Mouse (Mus musculus) liver, embryonic 12.5 days (tissue): ENCODE data around the gene Habp2. TPM values are rescaled to one million over a fixed set of nuclear protein-coding genes. Genes with fewer than 3 reads are reported as not detected.

Experiments
- ATAC-seq: fragments of 200-750 bp; cut with Nextera tagmentation; 2 replicates; pipeline ENCODE4 v1.8.0; 2017; ENCODE audit warnings: moderate number of reproducible peaks, mild to moderate bottlenecking, moderate library complexity
- H3K27ac ChIP-seq: fragments of 300-500 bp; sonication (generic); 2 replicates; pipeline ENCODE4 v1.5.1; 2016; ENCODE audit warnings: mild to moderate bottlenecking
- H3K27me3 ChIP-seq: fragments of 300-500 bp; sonication (generic); replicated peaks from 2 replicates; pipeline ENCODE4 v1.6.1; 2016; ENCODE audit warnings: mild to moderate bottlenecking, moderate library complexity
- H3K36me3 ChIP-seq: fragments of 300-500 bp; sonication (generic); 2 replicates; pipeline ENCODE4 v1.6.1; 2016; ENCODE audit warnings: mild to moderate bottlenecking, moderate library complexity
- H3K4me1 ChIP-seq: fragments of 300-500 bp; sonication (generic); 2 replicates; pipeline ENCODE4 v1.6.1; 2016
- H3K4me2 ChIP-seq: fragments of 300-500 bp; sonication (generic); 2 replicates; pipeline ENCODE4 v1.6.1; 2016; ENCODE audit warnings: mild to moderate bottlenecking, moderate library complexity
- H3K4me3 ChIP-seq: fragments of 300-500 bp; sonication (generic); 2 replicates; pipeline ENCODE4 v1.5.1; 2016; ENCODE audit warnings: mild to moderate bottlenecking, moderate library complexity
- H3K9ac ChIP-seq: fragments of 300-500 bp; sonication (generic); 2 replicates; pipeline ENCODE4 v1.6.1; 2016; ENCODE audit warnings: mild to moderate bottlenecking, moderate library complexity
- H3K9me3 ChIP-seq: fragments of 300-500 bp; sonication (generic); replicated peaks from 2 replicates; pipeline ENCODE4 v1.6.1; 2016; ENCODE audit warnings: mild to moderate bottlenecking, moderate library complexity
- WGBS: fragments of 180-500 bp; shearing (Covaris S2); methylation state at CpG from one replicate; pipeline ENCODE4 v1.1.7; 2016; ENCODE audit not compliant: insufficient replicate concordance; 5-methylcytosine and 5-hydroxymethylcytosine counted together
- polyA plus RNA-seq: library from polyadenylated mRNA; unstranded; fragments of >200 nt; fragmentation: Nextera tagmentation; extraction: Ambion mirVana; gene quantifications from 2 replicates; pipeline ENCODE4 v1.2.1, GENCODE M21; 2016

Gene Habp2
- polyA plus RNA-seq, 1 experiment from 2014 or later, result 42.9 TPM

DNA sequence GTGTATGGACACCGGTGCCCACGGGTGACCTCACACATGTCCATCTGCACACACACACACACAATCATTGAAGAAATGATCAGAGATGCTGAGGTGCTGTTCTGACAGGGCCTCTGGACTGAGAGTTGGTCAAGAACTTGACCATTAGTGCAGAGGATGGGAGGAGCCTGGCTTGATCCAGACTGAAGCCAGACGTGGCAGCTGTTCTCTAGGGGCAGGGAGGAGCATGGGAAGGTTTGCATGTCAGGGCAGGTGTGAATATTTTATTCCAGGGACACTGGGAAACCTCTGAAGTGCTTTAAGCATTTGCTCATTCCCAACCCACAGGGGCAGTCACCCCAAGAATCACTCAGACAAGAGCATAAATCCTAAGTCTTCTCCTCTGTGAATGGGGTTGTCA is 10.3 kb downstream of the Habp2 start:
- Histone ChIP-seq H3K4me3 (no peak overlapping the region), H3K9me3 (no peaks in the 10 kb centered on the region), H3K27me3 (0 out of 2 replicates have a peak, but pooled peaks cover 4% of the 10 kb centered on the region), H3K9ac (no peak overlapping the region), H3K4me1 (no peaks in the 10 kb centered on the region), H3K27ac (no peak overlapping the region), H3K36me3 (no peaks in the 10 kb centered on the region), H3K4me2 (no peak overlapping the region)
- ATAC-seq, result no peak
- 57% methylated on average over 3 of the region's 3 CpGs for WGBS

DNA sequence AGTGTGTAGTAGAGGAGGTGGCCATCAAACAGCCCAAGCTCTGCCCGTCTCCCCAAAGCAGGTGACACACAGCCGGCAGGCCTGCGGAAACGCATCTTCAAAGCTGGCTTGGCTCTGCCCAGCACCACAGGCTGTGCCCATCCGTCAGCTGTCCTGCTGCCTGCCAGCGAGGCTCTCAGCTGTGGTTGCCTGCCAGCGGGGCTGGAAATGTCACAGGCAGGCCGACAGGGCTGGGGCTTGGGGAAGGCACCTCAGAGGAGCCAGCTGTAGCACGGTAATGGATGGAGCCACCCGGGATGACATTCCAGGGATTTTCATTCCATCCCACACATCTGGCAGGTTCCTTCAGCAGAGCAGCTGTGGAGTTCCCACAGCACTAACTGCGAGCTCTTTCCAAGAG is 13.9 kb downstream of the Habp2 start:
- no peaks in the 10 kb centered on the region for H3K9me3 ChIP-seq
- no peak overlapping the region for H3K4me2 ChIP-seq
- H3K4me1 ChIP-seq, result no peaks in the 10 kb centered on the region
- H3K4me3 ChIP-seq, result no peak overlapping the region
- 56% methylated on average over 11 of the region's 11 CpGs for WGBS
- no peak overlapping the region for H3K27ac ChIP-seq
- 0 out of 2 replicates have a peak, but pooled peaks cover 4% of the 10 kb centered on the region for H3K27me3 ChIP-seq
- H3K9ac ChIP-seq, result no peak overlapping the region
- no peaks in the 10 kb centered on the region for H3K36me3 ChIP-seq
- no peak for ATAC-seq

DNA sequence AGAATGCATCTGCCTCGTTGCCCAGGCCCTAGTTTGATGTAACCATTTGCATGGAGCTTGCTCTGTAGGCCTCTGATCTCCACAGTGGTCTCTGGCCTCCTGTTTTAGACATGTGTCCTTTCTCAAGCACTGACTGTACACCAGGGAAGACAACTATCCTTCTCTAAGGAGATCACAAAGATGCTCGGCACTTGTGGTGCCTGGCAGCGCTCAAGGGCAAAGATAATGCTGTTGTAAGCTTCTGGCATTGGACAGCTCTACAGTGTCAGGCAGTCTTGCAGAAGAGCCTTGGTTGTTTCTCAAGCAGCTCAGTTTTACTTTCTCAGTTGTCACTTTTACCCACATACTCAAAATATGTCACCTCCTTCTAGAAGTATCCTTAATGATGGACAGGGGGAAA is 29.6 kb downstream of the Habp2 start:
- H3K27ac ChIP-seq, result no peak overlapping the region
- H3K9ac ChIP-seq, result no peak overlapping the region
- H3K4me3 ChIP-seq, result no peak overlapping the region
- H3K9me3 ChIP-seq, result no peaks in the 10 kb centered on the region
- no peaks in the 10 kb centered on the region for H3K36me3 ChIP-seq
- peaks cover 20% of the 10 kb centered on the region for H3K4me1 ChIP-seq
- H3K27me3 ChIP-seq, result no peaks in the 10 kb centered on the region
- ATAC-seq, result no peak
- WGBS, result 67% methylated on average over 3 of the region's 3 CpGs
- no peak overlapping the region for H3K4me2 ChIP-seq

DNA sequence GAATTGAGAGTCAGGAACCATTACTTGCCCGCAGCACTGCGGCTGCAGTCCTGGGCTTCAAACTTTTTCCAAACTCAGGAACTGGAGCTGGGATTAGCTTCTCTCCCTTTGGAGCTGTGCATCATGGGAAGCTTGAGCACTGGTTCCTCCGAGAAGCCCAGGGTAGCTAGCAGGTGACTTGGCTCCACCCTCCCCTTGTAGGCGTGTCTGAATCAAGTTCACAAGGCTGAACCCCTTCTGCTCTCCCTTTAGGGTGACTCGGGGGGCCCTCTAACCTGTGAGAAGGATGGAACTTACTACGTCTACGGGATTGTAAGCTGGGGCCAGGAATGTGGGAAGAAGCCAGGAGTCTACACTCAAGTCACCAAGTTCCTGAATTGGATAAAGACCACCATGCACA is 32.3 kb downstream of the Habp2 start:
- Histone ChIP-seq H3K4me1 (peaks cover 20% of the 10 kb centered on the region), H3K27ac (no peak overlapping the region), H3K27me3 (no peaks in the 10 kb centered on the region), H3K9ac (no peak overlapping the region), H3K4me3 (no peak overlapping the region), H3K36me3 (no peaks in the 10 kb centered on the region), H3K9me3 (no peaks in the 10 kb centered on the region), H3K4me2 (peak overlapping the region; percentile 32)
- 66% methylated on average over 7 of the region's 7 CpGs for WGBS
- ATAC-seq, result peak; percentile 68; the same call in 1 of the 2 replicates

DNA sequence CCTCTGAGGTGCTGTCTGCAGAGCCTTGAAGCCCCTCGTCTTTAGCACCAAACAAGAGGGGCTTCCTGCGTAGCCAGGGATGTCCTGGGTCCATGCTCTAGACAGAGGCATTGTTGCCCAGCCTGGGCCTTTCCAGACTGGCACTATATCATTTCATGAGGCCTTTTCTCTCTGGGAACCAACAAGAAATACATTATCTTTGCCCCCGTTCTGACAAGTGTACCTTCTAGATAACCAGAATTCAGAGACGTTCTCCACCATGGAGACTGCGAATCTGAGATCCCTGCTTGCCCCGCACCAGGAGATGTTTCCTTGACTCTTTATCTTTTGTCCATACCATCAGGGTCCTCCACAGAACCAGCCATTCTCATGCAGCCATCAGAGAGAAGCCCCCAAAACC is 32.7 kb downstream of the Habp2 start:
- H3K27me3 ChIP-seq, result no peaks in the 10 kb centered on the region
- no peak overlapping the region for H3K4me3 ChIP-seq
- H3K36me3 ChIP-seq, result no peaks in the 10 kb centered on the region
- peak; percentile 74; the same call in 1 of the 2 replicates for ATAC-seq
- H3K9ac ChIP-seq, result no peak overlapping the region
- H3K4me1 ChIP-seq, result peaks cover 20% of the 10 kb centered on the region
- H3K27ac ChIP-seq, result no peak overlapping the region
- H3K9me3 ChIP-seq, result no peaks in the 10 kb centered on the region
- peak overlapping the region; percentile 32 for H3K4me2 ChIP-seq
- WGBS, result 44% methylated on average over 6 of the region's 6 CpGs

DNA sequence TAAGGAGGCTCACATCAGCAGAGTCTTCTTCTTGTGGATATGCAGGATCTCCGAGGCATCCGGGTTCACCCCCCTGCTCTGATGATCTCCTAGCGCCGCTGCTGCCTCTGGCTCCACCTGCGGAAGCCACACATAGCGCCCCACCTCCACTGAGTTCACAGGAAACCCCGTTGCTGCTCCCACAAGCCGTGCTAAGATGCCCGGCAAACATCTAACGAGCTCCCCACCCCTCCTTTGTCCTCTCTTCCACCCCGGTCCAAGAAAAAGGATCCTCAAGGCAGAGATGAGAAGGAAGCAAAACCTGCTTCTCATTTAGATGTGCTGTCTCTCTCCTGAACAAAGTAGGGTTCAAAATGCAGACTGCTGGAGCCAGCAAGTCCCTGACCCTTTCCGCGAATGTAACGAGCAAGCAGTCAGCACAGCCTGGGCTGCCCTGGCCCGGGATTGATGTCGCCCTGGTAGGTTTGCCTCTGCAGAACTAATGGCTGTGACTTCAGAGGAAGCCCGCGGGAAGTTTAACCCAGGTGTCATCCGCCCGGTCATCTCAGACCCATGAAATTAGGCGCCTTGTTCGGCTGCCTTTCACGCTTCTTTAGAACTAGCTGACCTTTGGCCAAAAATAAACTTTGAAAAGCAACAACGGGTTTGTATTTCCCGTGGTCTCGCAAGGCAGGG is 33.4 kb downstream of the Habp2 start:
- Histone ChIP-seq H3K4me1 (peaks cover 20% of the 10 kb centered on the region), H3K27me3 (no peaks in the 10 kb centered on the region), H3K4me2 (peak overlapping the region; percentile 32), H3K4me3 (no peak overlapping the region), H3K9ac (no peak overlapping the region), H3K36me3 (no peaks in the 10 kb centered on the region), H3K27ac (no peak overlapping the region), H3K9me3 (no peaks in the 10 kb centered on the region)
- ATAC-seq, result no peak
- 39% methylated on average over 26 of the region's 26 CpGs for WGBS

DNA sequence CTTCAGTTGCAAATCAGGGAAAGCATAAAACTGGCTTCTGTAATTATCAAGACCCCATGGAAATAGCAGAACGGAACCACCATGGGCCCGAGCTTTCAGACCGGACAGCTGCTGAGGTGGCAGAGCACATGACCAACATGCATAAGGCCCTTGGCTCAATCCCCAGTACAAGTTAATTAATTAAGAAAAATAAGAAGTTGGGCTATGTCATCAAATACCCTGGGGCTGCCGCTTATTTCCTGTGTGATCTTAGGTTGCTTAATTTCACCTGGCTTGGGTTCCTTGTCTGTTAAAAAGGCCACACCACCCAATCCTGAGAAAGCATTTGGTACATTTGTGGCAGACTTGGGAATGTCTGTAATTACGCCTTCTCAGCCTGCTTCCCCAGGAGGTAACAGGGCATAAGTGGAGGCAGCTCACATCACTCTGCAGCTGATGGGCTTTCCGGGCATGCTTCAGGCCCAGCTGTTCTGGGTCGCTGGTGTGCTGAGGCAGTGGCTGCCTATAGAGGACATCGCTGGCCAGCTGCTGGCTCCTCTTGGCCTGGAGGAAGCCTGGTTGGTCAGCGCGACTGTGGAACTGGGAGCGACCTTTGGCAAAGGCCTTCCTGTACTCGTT is 34.5 kb downstream of the Habp2 start:
- Histone ChIP-seq H3K27me3 (no peaks in the 10 kb centered on the region), H3K27ac (no peak overlapping the region), H3K9ac (no peak overlapping the region), H3K4me3 (no peak overlapping the region), H3K36me3 (no peaks in the 10 kb centered on the region), H3K9me3 (no peaks in the 10 kb centered on the region), H3K4me2 (no peak overlapping the region), H3K4me1 (peaks cover 20% of the 10 kb centered on the region)
- WGBS, result 66% methylated on average over 12 of the region's 12 CpGs
- ATAC-seq, result no peak

DNA sequence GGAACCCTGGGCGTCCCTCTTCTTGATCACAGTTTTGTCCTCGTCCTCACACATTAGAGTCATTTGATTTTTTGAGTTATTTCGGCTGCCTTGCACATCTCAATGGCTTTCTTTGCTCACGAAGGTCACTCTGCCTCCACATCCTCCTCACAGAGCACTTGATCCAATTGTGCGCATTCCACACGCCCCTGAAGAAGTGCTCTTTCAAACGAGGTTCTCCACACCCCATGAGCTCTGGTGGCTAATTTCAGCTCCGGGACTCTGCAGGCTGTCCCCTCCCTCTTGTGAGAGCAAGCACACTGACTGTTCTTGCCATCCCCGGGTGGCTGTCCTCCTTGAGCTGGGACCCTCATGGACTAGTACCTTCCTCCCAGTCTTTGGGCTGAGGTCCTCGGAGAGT is 38.7 kb downstream of the Habp2 start:
- Histone ChIP-seq H3K4me3 (no peak overlapping the region), H3K4me1 (no peaks in the 10 kb centered on the region), H3K9ac (no peak overlapping the region), H3K27me3 (no peaks in the 10 kb centered on the region), H3K27ac (no peak overlapping the region), H3K4me2 (no peak overlapping the region), H3K9me3 (no peaks in the 10 kb centered on the region), H3K36me3 (no peaks in the 10 kb centered on the region)
- WGBS, result 64% methylated on average over 10 of the region's 10 CpGs
- ATAC-seq, result no peak

DNA sequence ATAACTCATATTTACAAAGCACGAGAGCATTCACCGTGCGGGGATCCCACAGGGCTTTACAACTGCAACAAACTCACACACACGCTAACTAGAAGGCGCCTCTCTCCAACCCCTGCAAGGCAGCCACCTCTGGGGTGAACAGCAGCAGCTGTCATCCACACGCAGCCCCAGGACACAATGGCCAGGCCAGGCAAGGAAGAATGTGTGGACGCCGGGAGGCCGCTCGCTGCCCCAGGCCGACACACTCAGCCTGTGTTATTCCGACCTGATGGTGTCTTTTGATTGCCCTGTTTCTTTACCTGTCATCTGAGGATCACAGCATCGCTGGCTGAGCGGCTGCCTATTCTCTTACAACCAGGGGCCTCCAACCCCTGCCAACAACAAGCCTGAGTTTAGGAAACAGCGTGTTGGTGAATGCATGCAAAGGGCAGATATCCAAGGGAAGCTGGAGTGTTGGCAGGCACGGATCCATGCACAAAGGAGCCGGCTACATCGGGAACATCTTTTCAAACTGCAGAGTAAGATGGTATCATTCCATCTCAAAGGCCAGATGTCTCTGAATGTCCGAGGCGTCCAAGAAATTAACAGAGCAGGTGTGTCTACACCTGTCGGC is 39.4 kb downstream of the Habp2 start:
- Histone ChIP-seq H3K27me3 (no peaks in the 10 kb centered on the region), H3K9me3 (no peaks in the 10 kb centered on the region), H3K36me3 (no peaks in the 10 kb centered on the region), H3K9ac (no peak overlapping the region), H3K4me2 (no peak overlapping the region), H3K4me1 (no peaks in the 10 kb centered on the region), H3K27ac (no peak overlapping the region), H3K4me3 (no peak overlapping the region)
- no peak for ATAC-seq
- WGBS, result 78% methylated on average over 21 of the region's 21 CpGs

DNA sequence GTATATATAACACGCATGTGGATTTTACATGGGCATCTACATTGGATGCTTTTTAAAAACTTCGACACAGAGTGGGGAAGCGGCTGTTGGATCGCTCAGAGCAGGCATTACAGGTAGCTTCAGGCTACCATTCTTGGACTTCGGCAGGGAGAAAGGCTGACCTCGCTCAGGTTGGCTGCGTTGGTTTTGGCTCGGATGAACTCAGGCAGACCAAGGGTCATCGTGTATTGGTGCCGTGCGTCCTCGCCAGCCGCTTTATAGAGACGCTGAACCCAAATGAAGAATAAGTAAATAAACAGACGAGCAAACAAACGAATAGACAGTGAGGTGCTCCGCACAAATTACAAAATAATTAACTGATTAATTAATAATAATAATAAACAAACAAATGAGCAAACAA is 49.4 kb downstream of the Habp2 start:
- ATAC-seq, result no peak
- 78% methylated on average over 17 of the region's 17 CpGs for WGBS
- Histone ChIP-seq H3K9me3 (no peaks in the 10 kb centered on the region), H3K9ac (no peak overlapping the region), H3K4me3 (no peak overlapping the region), H3K36me3 (no peaks in the 10 kb centered on the region), H3K4me2 (no peak overlapping the region), H3K4me1 (no peaks in the 10 kb centered on the region), H3K27me3 (peaks cover 3% of the 10 kb centered on the region; the same call in 1 of the 2 replicates), H3K27ac (no peak overlapping the region)

DNA sequence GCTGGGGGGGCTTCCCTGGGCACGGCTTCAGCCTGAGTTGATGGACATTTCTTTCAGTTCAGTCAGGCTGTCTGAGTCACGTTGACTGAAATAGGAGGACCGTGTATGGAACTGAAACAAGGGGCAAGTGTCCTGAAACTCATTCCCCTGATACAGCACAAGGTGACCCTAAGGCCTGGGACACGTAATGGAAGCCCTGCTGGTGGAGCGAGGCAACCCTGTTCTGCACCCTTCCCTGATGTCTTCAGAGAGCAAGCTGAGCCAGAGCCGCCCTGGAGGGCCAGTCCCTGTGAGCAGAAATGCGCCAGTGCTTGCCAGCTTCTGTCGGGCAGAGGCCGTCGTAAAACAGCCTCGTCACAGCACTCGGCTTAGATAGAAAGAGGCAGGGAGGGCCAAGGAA is 49.9 kb downstream of the Habp2 start:
- Histone ChIP-seq H3K4me2 (no peak overlapping the region), H3K27ac (no peak overlapping the region), H3K4me1 (no peaks in the 10 kb centered on the region), H3K4me3 (no peak overlapping the region), H3K27me3 (peaks cover 3% of the 10 kb centered on the region; the same call in 1 of the 2 replicates), H3K9ac (no peak overlapping the region), H3K9me3 (no peaks in the 10 kb centered on the region), H3K36me3 (no peaks in the 10 kb centered on the region)
- 74% methylated on average over 12 of the region's 12 CpGs for WGBS
- no peak for ATAC-seq

DNA sequence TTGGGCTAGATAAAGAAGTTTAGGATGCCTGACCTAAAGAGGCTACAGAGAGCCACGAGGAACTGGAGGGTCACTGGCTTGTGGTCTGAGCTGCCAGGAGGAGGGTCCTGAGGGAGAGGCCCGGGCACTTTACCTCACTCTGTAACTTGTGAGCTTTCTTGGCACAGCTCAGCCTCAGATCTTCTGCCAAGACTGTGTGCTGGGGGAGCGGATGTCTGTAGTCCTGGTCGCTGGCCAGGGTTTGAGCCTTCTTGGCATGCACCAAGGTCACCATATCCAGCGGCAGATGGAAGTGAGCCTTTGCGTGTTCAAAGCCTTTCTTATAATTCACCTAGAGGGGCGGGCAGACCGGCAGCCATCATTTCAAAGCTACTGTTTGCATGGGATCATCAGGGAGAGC is 55.1 kb downstream of the Habp2 start:
- H3K27me3 ChIP-seq, result peaks cover 10% of the 10 kb centered on the region
- ATAC-seq, result no peak
- no peak overlapping the region for H3K4me3 ChIP-seq
- no peaks in the 10 kb centered on the region for H3K36me3 ChIP-seq
- 73% methylated on average over 8 of the region's 8 CpGs for WGBS
- no peak overlapping the region for H3K9ac ChIP-seq
- H3K4me1 ChIP-seq, result no peaks in the 10 kb centered on the region
- H3K27ac ChIP-seq, result no peak overlapping the region
- no peaks in the 10 kb centered on the region for H3K9me3 ChIP-seq
- H3K4me2 ChIP-seq, result no peak overlapping the region
